Mouse (Mus musculus): ENCODE results near the gene Sort1.

Sort1 gene

GRCm38 (mm10) chr3:108383485-108384354 lies 99.8 kb downstream of the Sort1 start, which contains the start of gene Psrc1:
Gene Psrc1 (plus strand): TSS chr3:108383839.
- peak; percentile 52 for DNase-seq (ENCODE audit: low read depth, low spot score)

DNA sequence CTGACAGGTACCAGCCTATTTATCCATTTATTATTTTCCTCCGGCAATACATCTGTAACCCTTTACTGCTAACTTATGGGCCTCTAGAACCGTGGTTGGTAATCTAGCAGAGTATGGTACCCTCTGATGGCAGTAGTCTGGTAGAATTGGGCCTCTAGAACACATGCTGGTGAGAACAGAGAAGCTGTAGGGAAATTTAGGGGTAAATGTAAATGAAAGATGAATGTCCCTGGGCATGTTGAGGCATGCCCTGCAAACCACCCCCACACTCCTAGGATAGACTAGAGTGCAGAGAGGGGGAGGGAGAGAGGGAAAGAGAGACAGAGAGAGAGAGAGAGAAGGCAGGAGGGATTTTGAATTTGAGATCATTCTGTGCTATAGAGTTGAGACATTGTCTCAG lies 100.5 kb downstream of the Sort1 start:
- no peak for DNase-seq (ENCODE audit: low read depth, low spot score)

DNA sequence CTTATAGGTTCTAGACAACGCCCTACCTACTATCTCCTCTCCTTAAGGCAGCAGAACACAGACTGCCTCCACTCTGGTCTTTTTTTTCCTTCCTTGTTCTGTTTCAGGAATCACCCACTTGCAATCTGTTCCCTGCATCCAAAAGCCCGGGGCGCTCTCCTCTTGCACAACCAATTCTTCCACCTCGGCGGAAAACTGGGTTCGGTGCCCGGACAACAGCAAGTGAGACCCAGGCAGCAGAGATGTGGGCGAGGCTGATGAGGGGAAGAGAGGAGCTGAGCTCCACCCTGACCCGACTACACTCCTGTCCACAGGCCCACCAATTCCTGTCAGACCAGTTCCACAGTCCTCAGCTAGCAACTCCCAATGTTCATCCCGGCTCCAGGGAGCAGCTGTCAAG lies 102.3 kb downstream of the Sort1 start:
- DNase-seq (ENCODE audit: low read depth, low spot score) = no peak

DNA sequence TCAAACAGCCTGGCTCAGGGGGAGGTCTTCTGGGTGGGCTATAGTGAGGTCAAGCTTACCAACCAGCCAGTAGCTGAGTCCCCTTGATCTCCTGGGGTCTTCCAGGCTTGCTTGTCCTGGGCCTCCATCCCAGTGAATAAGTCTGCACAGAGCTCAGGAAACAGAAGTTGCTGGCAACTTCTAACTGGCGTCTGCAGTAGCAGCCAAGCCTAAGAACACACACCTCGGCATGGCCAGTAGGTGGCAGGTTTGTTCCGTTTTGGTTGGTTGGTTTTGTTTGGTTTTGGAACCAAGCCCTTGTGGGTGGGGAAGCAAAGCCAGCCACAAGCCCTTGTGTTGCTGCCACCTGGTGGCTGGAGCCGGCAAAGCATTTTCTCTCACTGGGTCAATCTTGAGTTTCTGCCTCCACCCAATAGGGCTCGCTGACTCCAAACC lies 105.2 kb downstream of the Sort1 start:
- peak; percentile 96 for DNase-seq (ENCODE audit: low read depth, low spot score)

- DNase-seq (ENCODE audit: low read depth, low spot score) = no peak
Observed at GRCm38 (mm10) chr3:108392299-108392698, 108.4 kb downstream of the Sort1 start.

- no peak for DNase-seq (ENCODE audit: low read depth, low spot score)
Observed at GRCm38 (mm10) chr3:108392793-108393192, 108.9 kb downstream of the Sort1 start.

- DNase-seq (ENCODE audit: low read depth, low spot score) = no peak
Observed at GRCm38 (mm10) chr3:108398281-108398680, 114.4 kb downstream of the Sort1 start.

DNA sequence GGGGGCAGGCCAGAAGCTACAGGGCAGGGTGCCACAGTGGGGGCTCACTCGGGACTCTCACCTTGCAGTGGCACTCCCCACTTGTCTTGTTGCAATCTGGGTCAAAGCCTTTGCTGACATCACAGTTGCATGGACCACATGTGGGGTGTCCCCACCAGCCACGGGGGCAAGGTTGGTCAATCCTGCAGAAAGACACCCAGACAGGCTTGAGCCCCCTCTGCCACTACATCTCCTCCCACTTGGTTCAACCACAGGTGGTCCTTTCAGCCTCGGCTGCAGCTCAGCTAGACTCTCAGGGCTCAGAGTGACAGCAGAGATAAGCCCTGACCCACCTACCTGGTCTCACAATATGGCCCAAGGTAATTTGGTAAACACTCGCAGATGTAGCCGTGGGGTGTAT lies 116.6 kb downstream of the Sort1 start:
- no peak for DNase-seq (ENCODE audit: low read depth, low spot score)

DNA sequence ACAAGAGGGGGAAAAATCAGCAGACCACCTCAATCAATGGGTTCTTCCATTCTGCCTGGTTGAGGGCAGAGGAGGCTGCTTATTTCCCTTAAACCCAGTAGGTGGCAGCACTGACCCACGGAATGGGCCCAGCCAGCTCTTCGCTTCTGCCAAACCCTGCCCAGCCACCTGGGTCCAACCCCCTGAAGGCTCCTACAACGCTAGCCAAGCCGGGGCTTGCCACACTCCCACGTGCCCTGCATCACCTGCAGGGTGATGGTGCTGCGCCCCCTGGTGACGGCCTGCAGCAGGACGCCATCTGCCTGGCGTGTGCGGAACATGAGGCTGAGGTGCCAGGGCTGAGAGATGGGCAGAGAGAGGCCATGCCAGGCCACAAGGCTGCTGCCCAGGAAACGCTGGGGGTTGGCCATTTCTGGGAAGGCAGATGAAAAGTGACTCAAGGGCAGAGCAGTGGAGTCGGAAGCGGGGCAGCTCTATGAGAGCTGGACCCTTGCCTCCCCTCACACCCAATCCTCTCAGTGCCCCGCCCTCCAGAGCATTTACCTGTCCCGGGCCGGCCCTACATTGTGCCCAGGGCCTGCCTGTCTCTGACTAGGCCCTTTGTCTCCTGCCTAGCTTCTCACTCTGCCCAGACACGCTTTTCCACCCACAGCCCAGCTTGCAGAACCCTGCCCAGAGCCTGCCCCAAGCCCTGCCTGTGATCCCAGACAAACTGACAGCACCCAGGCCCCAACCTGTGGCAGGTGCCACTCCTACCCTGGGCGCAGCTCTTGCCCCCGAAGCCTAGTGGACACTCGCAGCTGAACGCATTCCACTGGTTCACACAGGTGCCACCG lies 118.0 kb downstream of the Sort1 start:
- DNase-seq (ENCODE audit: low read depth, low spot score) = peak; percentile 96

GRCm38 (mm10) chr3:108402528-108402920 lies 118.6 kb downstream of the Sort1 start:
- DNase-seq (ENCODE audit: low read depth, low spot score) = no peak

DNA sequence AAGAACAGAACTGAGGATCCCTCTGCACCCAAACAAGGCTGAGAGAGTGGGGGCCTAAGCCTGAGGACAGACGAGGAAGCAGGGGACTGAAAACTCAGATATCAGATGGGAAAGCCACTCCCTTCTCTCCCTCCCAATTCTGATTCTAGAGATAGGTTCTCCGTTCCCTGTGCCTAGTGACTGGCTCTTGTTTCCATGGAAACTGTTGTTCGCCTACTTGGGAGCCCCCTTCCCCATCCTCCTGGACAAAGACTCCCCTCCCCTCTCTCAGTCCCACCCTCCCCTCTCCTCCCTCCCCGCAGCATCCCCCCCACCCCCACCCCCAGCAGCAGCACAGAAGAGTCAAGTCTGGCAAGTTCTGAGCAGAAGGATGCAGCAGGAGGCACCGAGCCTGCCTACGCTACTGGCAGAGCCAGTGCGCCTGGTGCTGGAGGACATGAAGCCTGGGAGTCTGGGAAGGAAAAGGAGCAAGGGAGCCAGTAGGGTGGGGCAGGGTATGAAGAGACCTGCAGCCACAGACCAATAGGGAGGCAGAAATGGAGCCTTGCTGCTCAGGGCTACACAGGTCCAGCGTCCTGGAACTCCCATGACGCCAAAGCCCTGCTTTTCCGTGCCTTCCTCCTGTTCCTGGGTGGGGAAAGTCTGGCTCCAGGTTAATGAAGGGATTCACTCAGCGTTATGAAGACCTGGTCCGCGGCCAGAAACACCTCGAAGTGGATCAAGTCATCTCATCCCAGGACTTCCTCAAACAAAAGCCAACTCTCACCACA lies 121.8 kb downstream of the Sort1 start:
- DNase-seq (ENCODE audit: low read depth, low spot score) = no peak

GRCm38 (mm10) chr3:108406306-108406885 lies 122.5 kb downstream of the Sort1 start:
- no peak for DNase-seq (ENCODE audit: low read depth, low spot score)

GRCm38 (mm10) chr3:108408517-108409008 lies 124.7 kb downstream of the Sort1 start:
- DNase-seq (ENCODE audit: low read depth, low spot score) = no peak

DNA sequence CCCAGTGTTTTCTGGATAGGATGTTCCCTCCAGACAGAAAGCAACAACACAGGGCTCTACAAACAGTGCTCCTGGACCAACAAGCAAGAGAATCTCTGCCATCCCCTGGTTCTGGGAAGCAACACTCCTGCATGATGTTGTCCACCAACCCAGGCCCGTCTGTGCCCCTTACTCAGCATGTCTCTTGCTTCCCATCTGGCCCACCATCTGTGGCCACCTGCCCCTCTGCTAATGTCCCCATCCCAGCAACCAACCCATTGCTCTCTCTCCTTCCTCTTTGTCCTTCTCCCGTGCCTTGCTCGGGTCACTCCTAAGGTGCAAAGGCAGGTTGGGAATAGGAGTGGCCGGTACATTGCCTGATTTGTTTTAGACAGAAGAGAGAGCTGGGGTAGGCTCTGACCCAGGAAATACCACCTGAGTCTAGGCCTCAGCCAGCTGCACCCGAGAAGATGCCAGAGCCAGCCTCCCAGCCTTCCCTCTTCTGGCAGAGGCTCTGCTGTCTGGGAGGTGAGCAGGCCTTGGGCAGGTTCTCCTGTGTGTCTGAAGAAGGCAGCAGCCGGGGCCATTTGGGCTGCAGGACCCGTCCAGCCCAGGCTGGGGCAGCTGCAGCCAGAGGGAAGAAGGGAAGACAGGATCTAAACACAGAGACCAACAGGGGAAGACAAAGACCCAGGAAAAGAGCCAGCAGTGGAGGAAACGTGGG lies 125.9 kb downstream of the Sort1 start:
- no peak for DNase-seq (ENCODE audit: low read depth, low spot score)

DNA sequence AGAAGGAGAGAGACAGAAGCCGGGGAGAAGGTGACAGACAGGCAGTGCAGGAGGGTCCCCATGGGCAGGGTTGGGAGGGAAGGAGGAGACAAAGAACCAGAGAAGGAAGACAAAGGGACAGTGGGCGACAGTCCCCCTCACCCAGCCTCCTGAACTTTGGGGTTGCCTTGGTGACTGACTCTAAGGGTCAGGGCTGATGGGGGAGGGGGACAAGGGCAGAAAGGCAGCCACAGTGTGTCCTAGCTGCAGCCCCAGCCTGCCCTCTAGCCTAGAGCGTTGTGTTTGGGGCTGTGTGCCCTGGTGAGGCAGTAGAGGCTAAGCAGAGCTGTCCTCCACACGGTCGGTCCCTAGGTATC lies 126.5 kb downstream of the Sort1 start:
- no peak for DNase-seq (ENCODE audit: low read depth, low spot score)
